Mouse (Mus musculus): ENCODE data around the gene Slc10a6. TPM values are rescaled to one million over a fixed set of nuclear protein-coding genes. Genes with fewer than 3 reads are reported as not detected.
A peak's percentile ranks its signal among the peaks of the same experiment; 100 is the strongest.

The Slc10a6 gene
- total and polyA plus RNA-seq, 2 experiments from 2014 or later: 1.7 TPM; not detected in 1

- Histone ChIP-seq H3K27ac (ENCODE audit: low read depth, low read length) (no peak overlapping the region), H3K9me3 (ENCODE audit: low read length) (no peaks in the 10 kb centered on the region), H3K27me3 (ENCODE audit: insufficient read depth, low read length) (no peaks in the 10 kb centered on the region), H3K4me3 (ENCODE audit: low read depth, low read length) (no peak overlapping the region), H3K9ac (replicated peaks; ENCODE audit: low read length, poor library complexity, severe bottlenecking) (no peak overlapping the region), H3K36me3 (ENCODE audit: insufficient read depth, low read length) (no peaks in the 10 kb centered on the region), H3K4me2 (ENCODE audit: low read depth, low read length, poor library complexity, severe bottlenecking) (no peak overlapping the region), H3K4me1 (ENCODE audit: insufficient read depth, low read length) (no peaks in the 10 kb centered on the region)
- ATAC-seq (ENCODE audit: low FRiP score) (no peak), DNase-seq (ENCODE audit: low spot score) (no peak)
- TF ChIP-seq CTCF (IDR thresholded peaks at IDR 0.05): peak; percentile 23; the same call in 1 of the 2 replicates
- WGBS: 89% methylated on average over 7 of the region's 7 CpGs
Measured at GRCm38 (mm10) chr5:103612316-103612715, 16.9 kb downstream of the Slc10a6 start.

- H3K4me2 ChIP-seq (ENCODE audit: low read depth, low read length, poor library complexity, severe bottlenecking): no peak overlapping the region
- 90% methylated on average over 10 of the region's 10 CpGs for WGBS
- no peaks in the 10 kb centered on the region for H3K36me3 ChIP-seq (ENCODE audit: insufficient read depth, low read length)
- H3K9me3 ChIP-seq (ENCODE audit: low read length): no peaks in the 10 kb centered on the region
- ATAC-seq (ENCODE audit: low FRiP score): no peak
- no peak overlapping the region for H3K4me3 ChIP-seq (ENCODE audit: low read depth, low read length)
- H3K4me1 ChIP-seq (ENCODE audit: insufficient read depth, low read length): no peaks in the 10 kb centered on the region
- TF ChIP-seq CTCF (IDR thresholded peaks at IDR 0.05): no peak
- H3K27me3 ChIP-seq (ENCODE audit: insufficient read depth, low read length): no peaks in the 10 kb centered on the region
- H3K9ac ChIP-seq (replicated peaks; ENCODE audit: low read length, poor library complexity, severe bottlenecking): no peak overlapping the region
- H3K27ac ChIP-seq (ENCODE audit: low read depth, low read length): no peak overlapping the region
- no peak for DNase-seq (ENCODE audit: low spot score)
Measured at GRCm38 (mm10) chr5:103610856-103611472, 18.2 kb downstream of the Slc10a6 start.

GRCm38 (mm10) chr5:103610148-103610547, 19.1 kb downstream of the Slc10a6 start:
- H3K9ac ChIP-seq (replicated peaks; ENCODE audit: low read length, poor library complexity, severe bottlenecking): no peak overlapping the region
- WGBS: 70% methylated on average over 5 of the region's 5 CpGs

GRCm38 (mm10) chr5:103605707-103606106, 23.5 kb downstream of the Slc10a6 start:
- Histone ChIP-seq H3K4me1 (ENCODE audit: insufficient read depth, low read length) (no peaks in the 10 kb centered on the region), H3K27me3 (ENCODE audit: insufficient read depth, low read length) (no peaks in the 10 kb centered on the region), H3K4me3 (ENCODE audit: low read depth, low read length) (no peak overlapping the region), H3K4me2 (ENCODE audit: low read depth, low read length, poor library complexity, severe bottlenecking) (no peak overlapping the region), H3K36me3 (ENCODE audit: insufficient read depth, low read length) (no peaks in the 10 kb centered on the region), H3K9ac (replicated peaks; ENCODE audit: low read length, poor library complexity, severe bottlenecking) (no peak overlapping the region), H3K9me3 (ENCODE audit: low read length) (no peaks in the 10 kb centered on the region), H3K27ac (ENCODE audit: low read depth, low read length) (no peak overlapping the region)
- no peak for ATAC-seq (ENCODE audit: low FRiP score)
- DNase-seq (ENCODE audit: low spot score): no peak
- 86% methylated on average over 7 of the region's 7 CpGs for WGBS
- no peak for TF ChIP-seq CTCF (IDR thresholded peaks at IDR 0.05)

More at GRCm38 (mm10) chr5:103610148-103610547, 19.1 kb downstream of the Slc10a6 start:
- Histone ChIP-seq H3K4me3 (ENCODE audit: low read depth, low read length) (no peak overlapping the region), H3K27me3 (ENCODE audit: insufficient read depth, low read length) (no peaks in the 10 kb centered on the region), H3K4me2 (ENCODE audit: low read depth, low read length, poor library complexity, severe bottlenecking) (no peak overlapping the region), H3K4me1 (ENCODE audit: insufficient read depth, low read length) (no peaks in the 10 kb centered on the region), H3K9me3 (ENCODE audit: low read length) (no peaks in the 10 kb centered on the region), H3K36me3 (ENCODE audit: insufficient read depth, low read length) (no peaks in the 10 kb centered on the region), H3K27ac (ENCODE audit: low read depth, low read length) (no peak overlapping the region)
- ATAC-seq (ENCODE audit: low FRiP score) (no peak), DNase-seq (ENCODE audit: low spot score) (no peak)
- no peak for TF ChIP-seq CTCF (IDR thresholded peaks at IDR 0.05)

GRCm38 (mm10) chr5:103603115-103603893, 25.9 kb downstream of the Slc10a6 start:
- ATAC-seq (ENCODE audit: low FRiP score) (peak; percentile 65), DNase-seq (ENCODE audit: low spot score) (peak; percentile 71)
- H3K4me3 ChIP-seq (ENCODE audit: low read depth, low read length): no peak overlapping the region
- no peak overlapping the region for H3K4me2 ChIP-seq (ENCODE audit: low read depth, low read length, poor library complexity, severe bottlenecking)
- 41% methylated on average over 11 of the region's 11 CpGs for WGBS
- no peaks in the 10 kb centered on the region for H3K9me3 ChIP-seq (ENCODE audit: low read length)
- H3K9ac ChIP-seq (replicated peaks; ENCODE audit: low read length, poor library complexity, severe bottlenecking): no peak overlapping the region
- no peaks in the 10 kb centered on the region for H3K36me3 ChIP-seq (ENCODE audit: insufficient read depth, low read length)
- no peak overlapping the region for H3K27ac ChIP-seq (ENCODE audit: low read depth, low read length)
- TF ChIP-seq CTCF (IDR thresholded peaks at IDR 0.05): no peak
- H3K27me3 ChIP-seq (ENCODE audit: insufficient read depth, low read length): no peaks in the 10 kb centered on the region
- no peaks in the 10 kb centered on the region for H3K4me1 ChIP-seq (ENCODE audit: insufficient read depth, low read length)

- Histone ChIP-seq H3K9me3 (ENCODE audit: low read length) (no peaks in the 10 kb centered on the region), H3K27ac (ENCODE audit: low read depth, low read length) (no peak overlapping the region), H3K4me3 (ENCODE audit: low read depth, low read length) (no peak overlapping the region), H3K36me3 (ENCODE audit: insufficient read depth, low read length) (no peaks in the 10 kb centered on the region), H3K9ac (replicated peaks; ENCODE audit: low read length, poor library complexity, severe bottlenecking) (no peak overlapping the region), H3K4me2 (ENCODE audit: low read depth, low read length, poor library complexity, severe bottlenecking) (no peak overlapping the region), H3K27me3 (ENCODE audit: insufficient read depth, low read length) (no peaks in the 10 kb centered on the region), H3K4me1 (ENCODE audit: insufficient read depth, low read length) (peaks cover 4% of the 10 kb centered on the region; the same call in 1 of the 2 replicates)
- no peak for TF ChIP-seq CTCF (IDR thresholded peaks at IDR 0.05)
- no peak for ATAC-seq (ENCODE audit: low FRiP score)
- WGBS: 87% methylated on average over 5 of the region's 5 CpGs
- no peak for DNase-seq (ENCODE audit: low spot score)
Measured at GRCm38 (mm10) chr5:103598881-103599280, 30.3 kb downstream of the Slc10a6 start.
